Mouse (Mus musculus) layer of hippocampus, postnatal 10 days (tissue): ENCODE results near the gene Pebp1. TPM values are rescaled to one million over a fixed set of nuclear protein-coding genes. Genes with fewer than 3 reads are reported as not detected.
A peak's percentile ranks its signal among the peaks of the same experiment; 100 is the strongest.
"Not testable (repeated sequence)": the region's sequence is repeated elsewhere in the genome, so short reads cannot be mapped to it uniquely, and the experiment has no call there.

Source experiments
- DNase-seq, 2 experiments: peaks; one replicate each; pipeline ENCODE4 v3.0.0; 2021; ENCODE audit warnings: low spot score in 2 of 2
- long read RNA-seq: library from polyadenylated mRNA; stranded (forward); transcript quantifications from one replicate; pipeline ENCODE4 v2.0.0, GENCODE M21; 2023
- total RNA-seq, 2 experiments: library from RNA; stranded (reverse); gene quantifications; 2 replicates each; pipeline ENCODE4 v1.2.3; 2021

Pebp1 gene
- 100 to 1,000 TPM; 699 to 737 TPM for total RNA-seq
- long read RNA-seq, transcript Pebp1-201 (4 exons, 1,240 nt): major isoform, 993 of 1,027 reads
- long read RNA-seq, partial matches to known transcripts: 17 of 1,027 reads
- long read RNA-seq, other reads (novel, unspliced or antisense): 17 of 1,027 reads

DNA sequence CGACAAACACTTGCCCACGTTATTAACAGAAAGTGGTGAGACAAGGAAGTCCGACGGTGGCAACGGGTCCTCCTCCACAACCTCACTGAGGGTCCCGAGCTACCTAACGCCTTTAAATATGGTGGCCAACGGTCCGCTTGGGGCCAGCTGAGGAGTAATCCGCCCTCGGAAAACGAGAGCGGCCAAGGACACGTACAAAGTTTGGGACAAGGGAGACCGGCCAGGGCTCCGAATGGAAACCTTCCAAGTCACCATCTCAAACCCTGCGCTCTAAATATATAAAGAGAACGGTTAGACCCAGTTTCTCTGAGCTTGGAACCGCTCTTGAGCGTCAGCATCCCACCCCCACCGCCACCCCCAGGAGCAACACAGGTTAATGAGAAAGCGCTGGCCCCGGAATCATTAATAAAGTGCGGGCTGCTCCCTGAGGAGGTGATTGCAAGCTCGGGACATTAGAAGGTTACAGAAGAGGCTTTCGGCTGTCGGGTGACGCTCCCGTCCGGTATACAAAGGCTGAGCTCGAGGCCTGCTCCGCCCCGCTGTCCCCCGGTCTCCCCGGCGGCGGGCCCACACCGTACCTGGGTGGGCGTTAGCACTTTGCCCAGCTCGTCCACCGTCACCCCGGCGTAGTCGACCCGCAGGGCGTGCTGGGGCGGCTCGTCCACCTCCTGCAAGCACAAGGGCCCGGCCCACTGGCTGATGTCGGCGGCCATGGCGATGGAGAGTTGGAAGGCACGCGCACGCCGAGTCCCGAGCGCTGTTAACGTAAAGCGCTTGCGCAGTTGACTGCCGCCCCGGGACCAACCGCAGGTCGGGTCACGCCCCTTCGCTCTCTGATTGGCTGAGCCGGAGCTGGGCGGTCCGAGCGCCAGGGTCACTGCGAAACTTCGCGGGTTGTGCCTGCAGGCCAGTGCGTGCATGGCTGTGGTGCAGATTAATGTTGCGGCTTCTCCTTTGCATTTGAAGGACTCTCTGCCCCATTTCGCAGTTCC is at the start of gene Pebp1:
Pebp1 (minus strand) TSS at position 795 of the 992 bp plus-strand sequence.
- peak; percentile 91 to 95 for DNase-seq

DNA sequence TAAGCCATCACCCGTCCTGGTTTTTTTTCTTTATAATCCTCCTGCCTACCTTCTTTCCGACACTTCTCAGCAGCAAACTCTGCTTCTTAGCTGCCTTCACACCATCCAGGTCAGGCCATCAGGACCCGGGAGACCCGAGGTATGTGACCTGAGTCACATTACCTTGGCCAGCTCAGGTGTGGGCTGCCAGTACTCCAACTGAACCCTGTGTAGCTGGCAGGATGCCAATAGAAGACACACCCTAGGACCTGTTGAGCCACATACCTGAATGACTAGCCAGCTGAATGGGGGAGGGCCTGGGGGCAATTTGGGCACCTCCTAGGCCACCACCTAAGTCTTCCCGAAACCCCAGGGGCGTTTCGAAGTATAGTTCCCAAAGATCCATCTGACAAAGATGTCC is 43.0 kb upstream of the Pebp1 start:
- DNase-seq: no peak

DNA sequence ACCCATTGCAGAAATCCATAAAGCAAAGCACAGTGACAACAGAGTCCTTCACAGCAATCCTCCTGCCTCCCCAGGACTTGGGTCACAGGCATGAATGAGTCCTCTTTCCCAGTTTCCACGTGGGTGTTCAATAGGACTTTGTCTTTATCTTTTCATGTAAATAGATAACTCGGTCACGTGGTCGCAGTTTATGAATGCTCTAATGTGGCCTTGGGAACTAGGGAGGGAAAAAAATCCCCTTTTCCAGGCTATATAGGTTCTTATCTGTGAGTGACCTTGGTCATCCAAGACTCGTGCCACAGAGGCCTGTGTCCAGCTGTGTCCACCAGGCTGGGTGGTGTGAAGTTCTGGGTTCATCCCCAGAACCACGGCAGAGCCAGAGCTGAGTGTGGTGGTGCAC is 39.0 kb upstream of the Pebp1 start:
- no peak for DNase-seq

DNA sequence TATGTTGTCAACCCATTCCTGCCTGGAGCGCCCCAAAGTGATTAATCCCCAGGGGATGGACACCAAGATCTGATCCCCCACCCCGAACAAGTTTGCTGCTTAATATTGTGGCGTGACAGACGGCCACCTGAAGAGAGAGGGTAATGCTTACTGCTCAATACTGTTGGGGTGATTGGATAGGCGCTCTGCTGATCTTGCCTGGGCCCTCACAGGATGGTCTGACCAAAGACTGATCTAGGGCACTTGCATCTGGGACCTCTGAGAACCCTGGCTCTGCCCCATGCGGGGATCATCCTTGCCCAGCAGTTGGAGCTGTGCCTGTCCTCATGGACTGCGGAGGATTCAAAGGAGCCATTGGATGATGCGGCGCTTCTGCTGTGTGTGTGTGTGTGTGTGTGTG is 36.3 kb upstream of the Pebp1 start:
- no peak for DNase-seq

DNA sequence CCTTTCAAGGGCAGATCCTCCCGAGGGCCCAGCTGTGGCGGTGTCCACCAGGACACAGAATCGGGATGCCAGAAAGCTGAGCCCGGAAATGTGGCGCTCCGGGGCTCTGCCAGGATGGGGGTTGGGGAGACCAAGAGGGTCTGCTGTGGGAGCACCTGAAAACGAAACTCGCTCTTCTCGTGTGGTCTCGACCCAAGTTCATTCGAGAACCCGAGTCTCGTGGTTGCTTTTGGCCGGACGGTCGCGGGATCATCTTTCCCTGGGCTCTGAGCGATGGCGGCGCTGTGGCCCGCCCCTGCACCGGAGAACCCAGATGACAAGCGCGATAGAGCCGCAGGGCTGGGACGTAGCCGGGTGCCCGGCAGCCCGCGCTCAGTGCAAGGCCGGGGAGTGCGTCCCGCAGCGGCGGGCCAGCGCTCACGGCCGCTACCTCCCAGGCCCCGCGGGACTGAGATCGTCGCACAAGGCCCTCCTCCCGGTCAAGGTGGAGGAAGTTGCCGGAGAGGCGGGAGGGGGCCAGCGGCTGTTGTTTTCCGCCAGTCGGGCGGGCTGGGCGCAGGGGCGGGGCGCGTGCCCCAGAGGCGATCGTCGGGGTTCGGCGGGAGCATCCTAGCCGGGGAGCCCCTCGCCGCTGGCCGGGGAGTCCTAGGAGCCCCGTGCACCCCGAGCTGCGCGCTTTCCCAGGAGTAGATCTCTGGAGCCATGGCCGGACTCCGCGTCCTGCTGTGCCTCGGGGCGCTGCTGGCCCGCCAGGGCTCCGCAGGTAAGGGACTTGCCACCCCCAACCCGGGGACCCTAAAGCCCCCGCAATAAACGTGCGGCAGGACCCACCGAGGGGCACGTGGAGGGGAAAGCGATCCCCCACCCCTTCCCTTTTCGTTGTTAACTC is 31.6 kb upstream of the Pebp1 start, which contains the start of gene Vsig10:
Vsig10 (plus strand) TSS at position 343 of the 889 bp plus-strand sequence.
- peak; percentile 54 to 64 for DNase-seq

DNA sequence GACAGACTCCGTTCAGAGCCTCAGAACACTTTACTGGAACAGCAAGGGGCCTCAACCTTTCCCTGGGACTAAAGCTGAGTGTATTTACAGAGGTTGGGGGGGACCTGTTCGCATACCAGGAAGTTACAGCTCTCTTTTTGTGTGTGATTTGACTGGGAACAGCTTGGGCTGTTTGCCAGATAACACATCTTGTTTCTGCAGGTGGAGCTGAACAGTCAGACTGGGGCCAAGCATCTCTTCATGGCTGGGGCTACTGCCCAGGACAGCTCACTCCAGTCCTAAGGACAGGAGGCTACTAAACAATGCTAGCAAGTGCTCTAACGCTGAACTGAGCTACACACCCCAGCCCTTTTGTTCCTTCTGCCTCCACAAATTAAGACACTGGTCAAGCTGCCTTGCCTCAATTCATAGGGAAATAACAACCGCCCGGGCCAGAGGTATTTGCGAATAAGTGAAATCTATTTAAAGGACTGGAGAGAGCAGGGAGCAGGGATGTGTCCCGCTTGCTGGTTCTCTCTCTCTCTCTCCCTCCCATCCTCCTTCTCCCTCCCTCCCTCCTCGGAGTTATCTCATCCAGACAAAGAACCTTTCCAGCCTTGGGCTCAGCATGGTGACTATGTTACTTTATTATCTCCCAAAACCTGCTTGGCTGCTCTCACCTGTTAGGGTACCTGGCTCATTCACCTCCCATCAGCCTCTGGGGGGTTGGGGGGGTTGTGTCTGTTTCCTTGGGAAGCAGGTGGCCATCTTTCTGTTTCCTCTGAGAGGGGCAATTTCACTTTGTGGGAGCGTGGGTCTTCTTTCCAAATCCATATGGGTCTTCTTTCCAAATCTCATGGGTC is 27.4 kb upstream of the Pebp1 start:
- no peak for DNase-seq

DNA sequence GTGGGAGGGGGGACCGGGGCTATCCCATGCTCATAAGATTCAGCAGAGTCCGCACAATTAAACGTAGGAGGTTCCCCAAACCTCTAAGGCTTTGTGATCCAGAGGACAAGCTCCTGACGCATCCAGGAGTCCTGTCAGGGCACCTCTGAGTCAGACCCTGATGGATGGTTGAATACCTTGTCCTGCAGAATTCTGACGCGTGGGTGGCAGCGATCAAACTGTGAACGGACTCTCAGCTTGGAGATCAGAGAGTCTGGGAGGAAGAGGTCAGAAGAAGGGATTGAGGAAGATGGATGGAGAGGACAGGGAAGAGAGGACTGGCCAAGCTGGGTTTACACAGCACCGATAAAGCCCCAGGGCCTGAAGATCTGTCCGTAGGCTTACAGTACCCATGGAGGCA is 26.5 kb upstream of the Pebp1 start:
- DNase-seq: no peak

DNA sequence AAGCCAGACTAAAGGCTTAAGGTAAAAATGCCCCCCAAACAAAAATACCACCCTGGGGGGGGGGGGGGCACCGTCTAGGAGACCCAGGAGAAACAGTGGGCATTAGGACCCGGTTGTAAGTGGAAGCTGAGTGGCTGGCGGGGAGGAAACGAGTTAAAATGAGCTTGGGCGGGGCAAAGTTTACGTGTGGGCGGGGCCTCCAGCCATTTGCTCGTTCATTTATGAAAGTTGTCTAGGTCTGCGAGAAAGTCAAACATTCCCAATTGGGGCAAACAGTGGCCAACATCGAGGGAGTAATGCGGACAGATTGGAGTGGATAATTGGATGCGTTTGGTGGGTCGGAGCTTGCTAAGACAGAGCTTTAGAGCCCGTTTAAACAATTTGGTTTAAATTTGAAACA is 26.0 kb upstream of the Pebp1 start:
- DNase-seq: no peak

DNA sequence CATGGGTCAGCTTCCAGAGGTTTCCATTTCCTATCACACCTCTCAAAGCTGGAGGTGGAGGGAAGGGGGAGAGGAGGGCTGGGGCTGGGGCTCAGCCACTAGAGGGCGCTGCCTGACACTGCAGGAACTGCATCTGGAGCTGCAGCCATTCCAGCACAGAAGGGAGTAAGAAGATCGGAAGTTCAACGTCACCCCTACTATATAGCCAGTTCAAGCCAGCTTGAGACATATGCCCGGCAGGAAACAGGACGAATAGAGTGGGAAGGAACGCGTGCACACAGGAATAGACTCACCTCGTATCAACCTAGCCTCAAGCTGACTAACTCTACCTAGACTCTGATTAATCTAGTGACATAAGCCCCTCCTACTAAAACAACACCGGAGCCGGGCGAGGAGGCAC is 20.3 kb upstream of the Pebp1 start:
- peak; percentile 44 to 64 for DNase-seq

DNA sequence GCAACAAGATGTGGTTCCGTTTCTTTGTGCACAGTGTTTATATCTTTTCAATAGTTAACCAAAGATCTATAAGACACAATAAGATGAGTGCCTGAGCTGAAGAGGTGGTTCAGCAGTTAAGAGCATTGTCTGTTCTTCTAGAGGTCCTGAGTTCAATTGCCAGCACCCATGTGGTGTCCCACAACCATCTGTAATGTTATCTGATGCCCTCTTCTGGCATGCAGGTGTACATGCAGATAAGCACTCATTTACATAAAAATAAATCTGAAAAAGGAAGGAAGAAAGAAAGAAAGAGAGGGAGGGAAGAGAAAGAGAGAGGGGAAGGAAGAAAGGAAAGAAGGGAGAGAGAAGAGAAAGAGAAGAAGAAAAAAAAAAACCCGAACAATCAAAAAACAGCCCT is 19.4 kb upstream of the Pebp1 start:
- no peak for DNase-seq

DNA sequence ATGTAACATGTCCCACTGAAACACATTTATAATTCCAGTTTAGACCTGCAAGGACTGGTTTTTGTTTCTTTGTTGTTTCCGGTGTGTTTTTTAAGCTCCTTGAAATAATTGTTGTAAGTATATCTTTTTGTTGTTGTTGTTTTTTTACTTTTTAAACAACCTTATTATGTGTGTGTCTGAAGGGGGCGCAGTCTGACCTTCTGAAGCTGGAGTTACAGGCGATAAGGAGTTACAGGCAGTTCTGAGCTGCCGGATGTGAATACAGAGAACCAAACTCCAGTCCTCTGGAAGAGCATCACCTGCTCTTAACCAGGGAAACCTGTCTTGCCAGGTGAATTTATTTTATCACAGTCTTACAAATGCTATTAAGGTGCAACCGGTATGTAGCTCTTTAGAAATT is 18.3 kb upstream of the Pebp1 start:
- DNase-seq: no peak

DNA sequence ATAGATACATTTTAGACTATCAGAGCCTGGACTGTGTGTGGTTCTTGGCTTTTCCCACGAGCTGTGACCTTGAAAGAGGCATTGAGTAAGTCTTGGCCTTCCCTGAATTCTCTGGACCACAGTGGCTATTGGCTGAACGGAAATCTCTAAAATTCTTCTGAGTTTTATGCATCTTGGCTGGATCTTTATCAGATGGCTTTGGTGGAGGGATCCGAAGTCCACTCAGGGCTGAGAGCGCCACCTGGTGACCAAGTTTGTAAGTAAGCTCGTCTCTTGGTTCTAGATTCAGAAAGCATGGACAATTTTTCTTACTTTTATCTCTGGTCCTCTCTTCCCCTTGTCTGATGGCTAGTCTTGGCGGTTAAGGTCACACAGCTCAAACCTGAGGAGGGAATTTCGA is 17.5 kb upstream of the Pebp1 start:
- DNase-seq: peak; percentile 79 to 82

DNA sequence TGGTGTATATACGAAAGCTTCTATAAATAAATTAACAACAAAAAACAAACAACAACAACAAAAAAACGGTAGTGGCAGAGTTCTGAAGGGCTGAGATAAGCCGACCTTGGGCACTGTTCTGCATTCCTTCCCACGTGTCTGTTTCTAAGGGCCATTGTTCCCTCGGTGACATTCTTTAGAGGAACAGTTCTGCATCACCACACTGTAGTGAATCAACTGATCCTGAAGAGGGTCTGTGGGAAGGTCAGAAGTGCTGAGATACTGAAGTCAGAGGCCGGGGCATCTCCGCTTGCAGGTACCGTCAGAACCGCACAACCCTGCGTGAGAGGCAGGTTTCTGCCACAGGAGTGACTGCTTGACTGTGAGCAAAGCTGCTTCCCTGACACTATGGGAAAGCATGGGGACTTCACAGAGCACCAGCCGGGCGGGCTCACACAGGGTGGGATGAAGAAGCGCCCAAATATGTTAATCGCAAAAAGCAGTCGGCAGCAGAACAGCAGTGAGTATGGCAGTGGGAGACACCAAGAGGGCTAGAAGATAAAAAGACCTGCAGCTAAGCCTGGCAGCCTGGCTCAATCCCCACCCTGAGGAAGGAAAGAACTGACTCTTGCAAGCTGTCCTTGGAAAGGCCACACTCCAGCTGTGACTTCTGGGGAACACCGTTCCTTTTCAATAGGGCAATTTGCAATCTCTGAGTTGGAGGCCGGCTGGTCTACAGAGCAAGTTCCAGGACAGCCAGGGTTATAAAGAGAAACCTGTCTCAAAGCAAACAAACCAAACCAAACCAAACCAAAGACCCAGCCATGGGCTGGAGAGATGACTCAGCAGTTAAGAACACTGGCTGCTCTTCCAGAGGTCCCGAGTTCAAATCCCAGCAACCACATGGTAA is 16.5 kb upstream of the Pebp1 start:
- DNase-seq: no peak

DNA sequence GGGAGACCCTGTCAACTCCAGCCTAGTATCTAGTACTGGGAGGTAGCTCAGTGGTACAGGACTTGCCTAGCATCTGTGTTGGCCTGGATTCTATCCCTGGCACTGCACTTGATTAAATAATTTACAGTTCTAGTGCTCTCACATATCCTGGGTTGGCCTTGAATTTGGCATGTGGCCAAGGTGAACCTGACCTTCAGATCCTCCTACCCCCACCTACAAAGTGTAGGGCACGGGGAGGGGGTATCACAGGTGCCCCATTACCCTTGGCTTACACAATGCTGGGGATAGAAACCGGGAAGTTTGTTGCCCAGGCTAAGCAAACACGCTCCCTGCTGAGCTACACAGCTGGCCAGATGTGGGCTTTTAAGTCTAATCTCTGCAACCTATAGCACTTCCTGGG is 15.5 kb upstream of the Pebp1 start:
- no peak for DNase-seq

DNA sequence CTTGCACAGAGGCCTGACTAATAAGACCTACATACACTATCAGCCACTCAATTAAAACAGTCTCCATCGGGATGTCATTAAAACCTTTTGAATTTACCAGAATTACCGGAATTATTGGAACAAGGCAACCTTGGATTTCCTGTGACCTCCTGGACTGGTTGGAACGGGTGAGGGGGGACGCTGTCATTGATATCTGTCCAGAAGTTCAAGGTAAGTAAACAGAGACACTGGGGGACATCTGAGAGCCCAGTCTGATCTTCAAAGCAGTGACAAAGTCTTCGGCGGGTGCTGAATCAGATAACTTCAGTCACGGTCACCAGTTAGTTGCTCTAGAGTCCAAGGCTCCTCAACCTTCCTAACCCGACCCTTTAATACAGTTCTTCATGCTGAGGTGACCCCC is 7.6 kb upstream of the Pebp1 start:
- DNase-seq: no peak

DNA sequence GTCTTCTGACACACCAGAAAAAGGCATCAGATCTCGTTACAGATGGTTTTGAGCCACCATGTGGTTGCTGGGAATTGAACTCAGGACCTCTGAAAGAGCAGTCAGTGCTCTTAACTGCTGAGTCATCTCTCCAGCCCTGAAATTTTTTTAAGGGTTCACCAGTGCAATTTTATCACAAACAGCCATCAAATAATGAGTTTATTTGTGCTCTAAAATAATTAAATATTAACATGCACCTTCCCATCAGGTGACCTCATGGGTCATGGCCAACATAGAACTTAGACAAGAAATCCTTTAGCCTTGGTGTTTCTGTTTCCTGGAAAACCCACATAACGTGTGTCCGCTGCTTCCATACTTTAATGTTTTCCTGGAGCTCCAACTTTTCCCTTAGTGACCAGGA is 6.4 kb upstream of the Pebp1 start:
- DNase-seq: not testable (repeated sequence)

DNA sequence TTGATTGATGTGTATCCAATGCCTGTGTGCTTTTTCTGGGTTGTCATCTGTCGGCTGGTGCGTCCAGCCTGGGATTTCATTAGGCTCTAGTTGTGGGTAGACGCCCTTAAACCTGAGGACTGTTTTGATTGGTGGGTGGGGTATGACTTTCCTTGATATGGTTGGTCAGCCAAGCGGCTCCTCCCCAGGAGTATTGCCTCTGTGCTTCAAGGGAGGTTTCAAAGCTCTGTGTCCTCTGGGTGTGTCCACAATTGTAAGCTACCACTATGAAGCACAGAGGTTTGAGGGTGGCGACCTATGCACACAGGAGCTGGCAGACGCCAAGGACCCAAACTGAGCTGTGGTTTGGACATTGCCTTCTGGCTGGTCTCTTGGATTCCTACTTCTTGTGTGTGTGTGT is 5.1 kb upstream of the Pebp1 start:
- no peak for DNase-seq

DNA sequence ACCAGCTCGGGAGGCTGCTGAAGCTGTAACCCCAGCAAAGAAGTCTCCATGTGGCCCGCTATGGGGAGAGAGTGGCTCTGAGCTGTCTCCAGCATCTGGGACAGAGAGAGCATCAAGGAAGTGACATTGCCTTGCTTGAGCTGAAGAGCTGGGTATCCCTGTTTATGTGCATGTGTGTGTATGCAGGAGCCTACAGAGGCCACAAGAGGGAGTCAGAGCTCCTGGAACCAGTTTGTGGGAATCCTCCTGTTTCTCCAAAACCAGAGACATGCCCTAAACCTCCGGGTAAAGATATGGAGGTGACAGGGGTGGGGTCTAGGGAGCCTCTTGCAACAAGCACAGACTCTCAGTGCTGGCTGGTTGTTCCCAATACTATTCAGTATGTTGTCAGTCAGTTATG is 3.9 kb upstream of the Pebp1 start:
- no peak for DNase-seq

DNA sequence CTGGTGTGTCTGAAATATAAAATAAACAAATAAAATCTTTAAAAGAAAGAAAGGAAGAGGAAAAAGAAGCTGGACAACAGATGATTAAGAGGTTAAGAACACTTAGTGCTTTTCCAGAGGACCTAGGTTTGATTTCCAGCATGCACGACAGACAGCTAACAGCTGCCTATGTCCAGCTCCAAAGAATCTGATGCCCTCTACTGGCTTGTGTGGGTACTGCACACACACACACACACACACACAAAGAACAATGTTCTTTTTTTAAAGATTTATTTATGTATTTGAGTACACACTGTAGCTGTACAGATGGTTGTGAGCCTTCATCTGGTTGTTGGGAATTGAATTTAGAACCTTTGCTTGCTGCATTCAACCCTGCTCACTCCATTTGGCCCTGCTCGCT is 2.7 kb upstream of the Pebp1 start:
- DNase-seq: no peak

DNA sequence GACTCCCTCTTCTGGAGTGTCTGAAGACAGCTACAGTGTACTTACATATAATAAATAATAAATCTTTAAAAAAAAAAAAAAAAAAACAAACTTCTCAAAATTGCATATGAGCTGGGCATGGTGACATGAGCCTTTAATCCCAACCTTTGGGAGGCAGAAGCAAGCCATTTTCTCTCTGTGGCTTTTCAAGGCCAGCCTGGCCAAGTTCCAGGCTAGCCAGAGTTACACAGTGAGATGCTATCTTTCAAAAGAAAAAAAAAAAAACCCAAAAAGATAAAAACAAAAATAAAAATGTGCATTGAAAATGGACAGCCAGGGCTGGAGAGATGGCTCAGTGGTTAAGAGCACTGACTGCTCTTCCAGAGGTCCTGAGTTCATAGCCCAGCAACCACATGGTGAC is 2.2 kb upstream of the Pebp1 start:
- DNase-seq: no peak
